Mouse (Mus musculus): ENCODE data around the gene Nfx1. TPM values are rescaled to one million over a fixed set of nuclear protein-coding genes. Genes with fewer than 3 reads are reported as not detected.

The Nfx1 gene
- polyA plus RNA-seq, 1 experiment from 2014 or later, result 80.9 TPM

DNA sequence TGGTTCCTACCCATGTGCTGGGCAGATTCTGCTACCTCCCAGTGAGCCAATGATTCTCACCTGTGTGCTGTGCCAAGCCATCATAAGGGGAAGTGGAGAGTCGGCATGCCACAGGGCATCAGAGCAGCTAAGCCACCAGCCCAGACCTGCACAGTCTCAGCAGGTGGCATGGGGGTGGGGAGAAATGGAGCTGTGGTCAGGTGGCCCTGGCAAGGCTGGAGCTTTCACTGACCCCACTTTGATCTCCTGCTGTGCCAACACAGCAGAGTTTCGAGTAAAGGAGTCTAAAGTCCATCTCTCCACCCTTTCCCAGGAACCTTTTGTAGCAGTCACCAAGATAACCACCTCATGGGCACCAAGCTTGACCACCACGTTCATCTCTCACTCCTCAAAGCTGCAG lies 57.2 kb downstream of the Nfx1 start:
- peaks cover 20% of the 10 kb centered on the region for H3K36me3 ChIP-seq
- no peak overlapping the region for H3K4me3 ChIP-seq
- no peaks in the 10 kb centered on the region for H3K27me3 ChIP-seq
- no peak overlapping the region for H3K4me2 ChIP-seq
- no peaks in the 10 kb centered on the region for H3K4me1 ChIP-seq
- no peak for ATAC-seq (ENCODE audit: borderline replicate concordance, extremely low read depth, low FRiP score, low TSS enrichment)
- WGBS, result 88% methylated on average over 3 of the region's 3 CpGs
- H3K9ac ChIP-seq, result no peak overlapping the region
- no peak overlapping the region for H3K27ac ChIP-seq
- no peaks in the 10 kb centered on the region for H3K9me3 ChIP-seq

- Histone ChIP-seq H3K9me3 (no peaks in the 10 kb centered on the region), H3K36me3 (peaks cover 17% of the 10 kb centered on the region), H3K4me1 (no peaks in the 10 kb centered on the region), H3K27me3 (no peaks in the 10 kb centered on the region), H3K4me2 (no peak overlapping the region), H3K27ac (no peak overlapping the region), H3K9ac (no peak overlapping the region), H3K4me3 (no peak overlapping the region)
- WGBS, result 79% methylated on average over 4 of the region's 4 CpGs
- ATAC-seq (ENCODE audit: borderline replicate concordance, extremely low read depth, low FRiP score, low TSS enrichment), result no peak
These were observed 57.6 kb downstream of the Nfx1 start for GRCm38 (mm10) chr4:41028272-41028671.

GRCm38 (mm10) chr4:41029372-41029771 lies 58.7 kb downstream of the Nfx1 start:
- WGBS, result 77% methylated on average over 5 of the region's 5 CpGs
- ATAC-seq (ENCODE audit: borderline replicate concordance, extremely low read depth, low FRiP score, low TSS enrichment), result no peak
- no peak overlapping the region for H3K9ac ChIP-seq
- H3K9me3 ChIP-seq, result no peaks in the 10 kb centered on the region
- H3K27me3 ChIP-seq, result no peaks in the 10 kb centered on the region
- no peaks in the 10 kb centered on the region for H3K4me1 ChIP-seq
- no peak overlapping the region for H3K27ac ChIP-seq
- peaks cover 10% of the 10 kb centered on the region; the same call in 1 of the 2 replicates for H3K36me3 ChIP-seq
- H3K4me3 ChIP-seq, result no peak overlapping the region
- no peak overlapping the region for H3K4me2 ChIP-seq

DNA sequence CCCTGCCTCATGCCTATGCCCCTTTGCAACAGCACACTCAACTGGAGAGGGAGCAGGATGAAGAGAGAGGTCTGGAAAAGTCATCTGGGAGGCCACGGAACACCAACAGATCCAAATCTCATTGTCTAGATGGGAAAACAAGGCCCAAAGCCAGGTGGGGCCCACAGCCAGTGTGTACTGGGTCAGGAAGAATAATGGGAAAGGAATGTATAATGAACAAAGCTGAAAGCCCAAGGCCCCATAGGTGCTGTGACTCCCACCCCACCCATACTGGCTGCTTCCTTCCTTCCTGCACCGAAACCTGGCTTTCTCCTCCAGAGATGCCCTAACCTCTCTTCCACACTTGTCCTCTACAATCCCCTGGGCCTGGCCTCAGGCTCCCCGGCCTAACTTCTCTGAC lies 60.5 kb downstream of the Nfx1 start:
- Histone ChIP-seq H3K9me3 (no peaks in the 10 kb centered on the region), H3K27me3 (no peaks in the 10 kb centered on the region), H3K9ac (no peak overlapping the region), H3K36me3 (0 out of 2 replicates have a peak, but pooled peaks cover 4% of the 10 kb centered on the region), H3K4me2 (no peak overlapping the region), H3K4me3 (no peak overlapping the region), H3K27ac (no peak overlapping the region), H3K4me1 (no peaks in the 10 kb centered on the region)
- WGBS, result 67% methylated on average over 2 of the region's 3 CpGs
- no peak for ATAC-seq (ENCODE audit: borderline replicate concordance, extremely low read depth, low FRiP score, low TSS enrichment)

DNA sequence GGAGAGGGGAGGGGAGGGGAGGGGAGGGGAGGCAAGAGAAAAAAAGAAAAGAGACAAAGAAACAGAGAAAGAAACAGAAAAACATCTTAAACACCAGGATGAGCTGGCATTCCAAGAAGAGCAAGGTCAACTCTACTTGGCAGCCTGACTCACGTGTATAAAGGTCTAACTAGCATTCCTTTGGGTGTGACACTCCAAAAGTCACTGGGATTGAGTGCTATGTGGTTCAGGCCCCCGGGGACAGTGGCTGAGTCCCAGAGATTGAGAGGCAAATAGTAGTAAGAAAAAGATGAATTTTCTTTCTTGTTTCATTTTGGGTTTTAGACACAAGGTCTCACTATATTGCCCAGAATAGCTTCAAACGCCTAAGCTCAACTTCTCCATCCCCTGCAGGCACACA lies 67.2 kb downstream of the Nfx1 start:
- Histone ChIP-seq H3K27ac (no peak overlapping the region), H3K27me3 (no peaks in the 10 kb centered on the region), H3K4me1 (peaks cover 11% of the 10 kb centered on the region; the same call in 1 of the 2 replicates), H3K9me3 (no peaks in the 10 kb centered on the region), H3K4me3 (no peak overlapping the region), H3K36me3 (no peaks in the 10 kb centered on the region), H3K9ac (no peak overlapping the region), H3K4me2 (no peak overlapping the region)
- no peak for ATAC-seq (ENCODE audit: borderline replicate concordance, extremely low read depth, low FRiP score, low TSS enrichment)
- WGBS, result 39% methylated on average over 3 of the region's 3 CpGs

DNA sequence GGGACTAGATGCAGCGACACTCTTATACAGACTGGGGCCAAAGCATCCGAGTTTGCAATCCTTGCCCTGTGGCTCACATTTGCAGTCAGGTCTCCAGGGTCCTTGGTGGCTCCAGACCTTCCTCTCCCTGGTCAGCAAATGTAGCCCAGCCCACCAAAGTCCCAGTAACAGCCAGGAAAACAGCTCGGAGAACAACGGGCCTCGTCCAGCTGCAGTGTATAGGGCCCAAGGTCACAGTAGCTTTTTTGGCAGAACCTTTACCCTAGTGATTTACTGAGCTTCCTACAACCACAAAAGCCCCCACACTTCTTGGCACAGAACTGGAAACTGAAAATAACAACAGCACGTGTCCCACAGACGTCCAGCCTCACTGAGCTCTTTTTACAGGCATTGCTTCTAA lies 70.3 kb downstream of the Nfx1 start:
- 41% methylated on average over 7 of the region's 7 CpGs for WGBS
- Histone ChIP-seq H3K9ac (no peak overlapping the region), H3K9me3 (no peaks in the 10 kb centered on the region), H3K4me1 (peaks cover 11% of the 10 kb centered on the region; the same call in 1 of the 2 replicates), H3K36me3 (no peaks in the 10 kb centered on the region), H3K4me2 (no peak overlapping the region), H3K27me3 (no peaks in the 10 kb centered on the region), H3K4me3 (no peak overlapping the region), H3K27ac (no peak overlapping the region)
- ATAC-seq (ENCODE audit: borderline replicate concordance, extremely low read depth, low FRiP score, low TSS enrichment), result peak; percentile 58; the same call in 1 of the 2 replicates

- H3K4me1 ChIP-seq, result peaks cover 11% of the 10 kb centered on the region; the same call in 1 of the 2 replicates
- WGBS, result 62% methylated on average over 12 of the region's 12 CpGs
- no peaks in the 10 kb centered on the region for H3K9me3 ChIP-seq
- no peaks in the 10 kb centered on the region for H3K27me3 ChIP-seq
- ATAC-seq (ENCODE audit: borderline replicate concordance, extremely low read depth, low FRiP score, low TSS enrichment), result no peak
- H3K36me3 ChIP-seq, result no peaks in the 10 kb centered on the region
- H3K9ac ChIP-seq, result no peak overlapping the region
- no peak overlapping the region for H3K4me2 ChIP-seq
- no peak overlapping the region for H3K4me3 ChIP-seq
- H3K27ac ChIP-seq, result no peak overlapping the region
These were observed 72.2 kb downstream of the Nfx1 start for GRCm38 (mm10) chr4:41042880-41043279.

DNA sequence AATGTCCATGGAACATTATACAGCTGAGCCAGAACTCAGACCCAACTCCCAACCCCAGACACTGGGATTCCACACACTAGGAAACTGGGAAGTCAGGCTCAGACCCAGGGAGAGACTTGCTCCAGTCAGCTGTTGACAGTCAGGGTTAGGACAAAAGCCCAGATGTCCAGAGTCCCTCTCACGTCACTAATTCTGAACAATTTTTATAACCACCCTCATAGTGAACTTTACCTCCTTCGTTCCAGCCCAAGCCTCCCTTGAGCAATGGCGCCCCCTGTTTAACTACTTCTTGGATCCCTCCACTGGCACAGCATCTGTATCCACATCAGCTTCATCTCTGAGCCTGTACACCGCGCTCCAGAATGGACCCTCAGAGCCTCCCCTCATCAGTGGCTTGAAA lies 73.3 kb downstream of the Nfx1 start:
- Histone ChIP-seq H3K9ac (no peak overlapping the region), H3K27me3 (no peaks in the 10 kb centered on the region), H3K4me1 (peaks cover 11% of the 10 kb centered on the region; the same call in 1 of the 2 replicates), H3K4me2 (no peak overlapping the region), H3K4me3 (no peak overlapping the region), H3K36me3 (no peaks in the 10 kb centered on the region), H3K27ac (no peak overlapping the region), H3K9me3 (no peaks in the 10 kb centered on the region)
- no peak for ATAC-seq (ENCODE audit: borderline replicate concordance, extremely low read depth, low FRiP score, low TSS enrichment)
- WGBS, result 75% methylated on average over 5 of the region's 5 CpGs

- H3K4me3 ChIP-seq, result no peak overlapping the region
- WGBS, result 61% methylated on average over 3 of the region's 3 CpGs
- H3K27me3 ChIP-seq, result no peaks in the 10 kb centered on the region
- H3K9ac ChIP-seq, result no peak overlapping the region
- no peak for ATAC-seq (ENCODE audit: borderline replicate concordance, extremely low read depth, low FRiP score, low TSS enrichment)
- no peaks in the 10 kb centered on the region for H3K9me3 ChIP-seq
- H3K4me2 ChIP-seq, result no peak overlapping the region
- no peak overlapping the region for H3K27ac ChIP-seq
- peaks cover 11% of the 10 kb centered on the region; the same call in 1 of the 2 replicates for H3K4me1 ChIP-seq
- H3K36me3 ChIP-seq, result no peaks in the 10 kb centered on the region
These were observed 74.6 kb downstream of the Nfx1 start for GRCm38 (mm10) chr4:41045288-41045687.

DNA sequence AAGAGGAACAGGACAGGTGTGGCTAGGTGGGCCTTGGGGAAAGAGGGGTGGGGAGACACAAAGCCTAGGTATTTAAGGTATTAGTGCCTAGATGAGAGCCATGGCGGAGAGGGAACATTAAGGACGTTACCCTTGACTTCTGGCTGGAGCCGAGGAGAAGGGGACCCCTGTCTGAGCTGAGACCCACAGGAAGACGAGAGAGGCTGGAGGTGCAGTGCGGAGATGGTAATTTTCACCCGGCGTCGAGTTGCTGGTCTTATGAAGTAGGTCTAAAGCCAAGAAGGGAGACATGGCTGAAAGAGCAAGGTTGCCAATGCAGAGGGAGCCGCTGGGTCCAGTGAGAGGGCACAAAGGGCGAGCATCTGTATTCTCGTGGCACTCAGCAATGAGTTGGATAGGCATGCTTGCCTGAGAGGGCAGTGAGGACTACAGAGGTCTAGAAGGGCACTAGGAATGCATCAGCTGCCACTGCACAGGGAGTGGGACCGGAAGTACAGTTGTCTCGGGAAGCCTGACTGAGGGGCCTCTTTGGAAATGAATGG lies 75.6 kb downstream of the Nfx1 start:
- H3K9ac ChIP-seq, result no peak overlapping the region
- ATAC-seq (ENCODE audit: borderline replicate concordance, extremely low read depth, low FRiP score, low TSS enrichment), result no peak
- 76% methylated on average over 13 of the region's 13 CpGs for WGBS

GRCm38 (mm10) chr4:41047524-41048271 lies 77.0 kb downstream of the Nfx1 start, which contains the start of gene Aqp7:
Aqp7 (minus strand) TSS chr4:41048139.
- Histone ChIP-seq H3K9me3 (no peaks in the 10 kb centered on the region), H3K4me1 (peaks cover 3% of the 10 kb centered on the region; the same call in 1 of the 2 replicates), H3K4me2 (no peak within 1 kb of the TSS), H3K27ac (no peak within 1 kb of the TSS), H3K27me3 (no peaks in the 10 kb centered on the region), H3K36me3 (no peaks in the 10 kb centered on the region), H3K9ac (no peak within 1 kb of the TSS), H3K4me3 (no peak within 1 kb of the TSS)
- WGBS, result 24% methylated on average over 9 of the region's 9 CpGs
- ATAC-seq (ENCODE audit: borderline replicate concordance, extremely low read depth, low FRiP score, low TSS enrichment), result no peak

More for the DNA sequence above, 75.6 kb downstream of the Nfx1 start:
- H3K4me1 ChIP-seq, result peaks cover 4% of the 10 kb centered on the region
- H3K4me2 ChIP-seq, result no peak overlapping the region
- no peaks in the 10 kb centered on the region for H3K9me3 ChIP-seq
- no peaks in the 10 kb centered on the region for H3K36me3 ChIP-seq
- H3K27ac ChIP-seq, result no peak overlapping the region
- H3K27me3 ChIP-seq, result no peaks in the 10 kb centered on the region
- no peak overlapping the region for H3K4me3 ChIP-seq

DNA sequence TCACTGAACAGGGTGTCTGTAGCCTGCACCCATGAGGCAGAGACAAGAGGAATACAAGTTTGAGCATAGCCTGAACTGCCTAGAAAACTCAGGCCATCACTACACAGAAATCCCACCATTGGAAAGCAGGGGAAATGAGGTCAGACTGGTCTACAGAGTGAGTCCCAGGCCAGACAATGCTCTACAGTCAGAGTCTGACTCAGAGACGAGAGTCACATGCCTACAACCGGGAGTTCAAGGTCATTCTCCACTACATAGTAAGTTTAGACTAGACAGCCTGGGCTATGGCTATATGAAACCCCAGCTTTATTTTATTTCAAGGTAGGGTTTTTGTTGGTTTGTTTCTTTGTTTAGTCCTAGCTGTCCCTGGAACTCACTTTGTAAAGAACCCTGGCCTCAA lies 78.2 kb downstream of the Nfx1 start:
- Histone ChIP-seq H3K4me2 (no peak overlapping the region), H3K27ac (no peak overlapping the region), H3K36me3 (no peaks in the 10 kb centered on the region), H3K4me1 (peaks cover 3% of the 10 kb centered on the region; the same call in 1 of the 2 replicates), H3K9me3 (no peaks in the 10 kb centered on the region), H3K4me3 (no peak overlapping the region), H3K27me3 (no peaks in the 10 kb centered on the region), H3K9ac (no peak overlapping the region)
- ATAC-seq (ENCODE audit: borderline replicate concordance, extremely low read depth, low FRiP score, low TSS enrichment), result no peak
- 42% methylated on average over 2 of the region's 2 CpGs for WGBS

Measured in lung, embryonic 15.5 days (tissue).